Mouse (Mus musculus) yolk sac, embryonic 10.5 days (tissue): Measurements from ENCODE around the gene AC161166.1.
"Not testable (repeated sequence)": the region's sequence is repeated elsewhere in the genome, so short reads cannot be mapped to it uniquely, and the experiment has no call there.

ENCODE experiments used
- DNase-seq: peaks from one replicate; pipeline ENCODE4 v3.0.0-alpha.2; 2017; ENCODE audit warnings: low spot score

The AC161166.1 gene

DNA sequence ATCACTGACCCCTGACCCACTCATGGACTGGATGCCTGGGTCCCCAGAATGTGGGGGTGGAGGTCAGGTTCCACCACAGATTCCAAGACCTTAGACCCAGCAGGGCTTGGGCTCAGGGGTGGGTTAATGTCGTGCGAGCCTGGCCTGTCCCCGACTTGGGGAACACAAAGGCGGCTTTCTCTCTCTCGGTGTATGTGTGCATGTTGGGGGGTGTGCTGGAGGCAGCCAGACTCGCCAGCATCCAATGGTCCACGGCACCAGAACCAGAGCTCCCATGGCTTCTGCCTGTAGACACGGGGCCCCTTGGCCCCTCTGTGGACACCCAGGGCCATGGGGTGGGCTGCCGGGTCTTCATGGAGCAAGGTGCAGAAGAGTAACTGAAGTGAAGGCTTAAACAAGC, 26.8 kb downstream of the AC161166.1 start:
- no peak for DNase-seq

DNA sequence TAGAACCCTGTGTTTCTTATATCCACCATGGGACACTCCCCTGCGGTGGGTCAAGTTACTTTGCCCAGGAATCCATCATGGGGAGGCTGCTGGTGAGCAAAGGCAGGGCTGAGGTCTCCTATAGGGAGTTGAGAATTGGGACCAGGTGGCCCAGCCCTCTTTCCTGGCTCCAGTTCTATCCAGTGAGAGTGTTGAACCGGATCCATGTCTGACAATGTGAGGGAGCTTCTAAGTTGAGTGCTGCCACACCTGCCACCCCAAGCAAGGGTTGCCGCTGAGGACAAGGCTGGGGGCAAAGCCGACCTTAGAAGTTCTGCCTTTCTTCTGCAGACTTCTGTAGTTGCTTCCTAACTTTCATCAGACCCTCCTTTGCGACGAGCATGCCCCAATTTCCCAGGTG, 29.0 kb downstream of the AC161166.1 start:
- DNase-seq, result not testable (repeated sequence)

DNA sequence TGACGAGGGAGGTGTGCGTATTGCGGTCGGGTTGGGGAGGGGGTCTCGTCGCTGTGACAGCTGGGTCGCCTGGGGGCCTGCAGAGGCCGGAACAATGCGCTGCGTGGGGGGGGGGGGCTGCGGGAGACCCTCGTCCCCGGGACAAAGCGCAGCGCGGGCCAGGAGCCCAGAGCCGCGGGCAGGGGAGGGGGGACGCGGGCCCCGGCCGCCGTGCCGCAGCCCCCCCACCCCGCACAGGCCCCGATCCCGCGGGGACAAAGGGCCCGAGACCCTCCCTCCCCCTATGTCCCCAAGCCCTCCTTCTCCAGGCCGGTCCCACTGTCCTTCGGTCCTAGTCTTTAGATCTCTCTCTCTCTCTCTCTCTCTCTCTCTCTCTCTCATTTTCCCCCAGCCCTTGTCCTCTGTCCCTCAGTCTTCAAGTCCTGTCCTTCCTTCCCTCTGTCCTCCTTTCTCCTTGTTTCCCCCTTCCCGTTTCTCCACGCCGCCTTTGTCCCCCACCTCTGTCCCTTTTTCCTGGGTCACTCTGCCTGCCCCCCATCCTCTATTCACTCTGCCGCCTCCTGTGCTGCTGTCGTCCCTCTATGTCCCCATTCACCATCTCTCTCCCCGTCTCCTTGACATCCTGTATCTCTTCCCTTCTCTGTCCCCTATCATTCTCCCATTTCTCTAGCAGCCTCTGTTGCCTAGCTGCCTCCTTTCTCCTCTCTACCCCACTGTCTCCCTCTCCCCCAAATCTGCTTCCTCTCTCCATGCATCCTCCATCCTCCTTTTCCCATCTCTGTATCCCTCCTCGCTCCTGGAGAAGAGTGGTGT, 29.8 kb downstream of the AC161166.1 start:
- no peak for DNase-seq

DNA sequence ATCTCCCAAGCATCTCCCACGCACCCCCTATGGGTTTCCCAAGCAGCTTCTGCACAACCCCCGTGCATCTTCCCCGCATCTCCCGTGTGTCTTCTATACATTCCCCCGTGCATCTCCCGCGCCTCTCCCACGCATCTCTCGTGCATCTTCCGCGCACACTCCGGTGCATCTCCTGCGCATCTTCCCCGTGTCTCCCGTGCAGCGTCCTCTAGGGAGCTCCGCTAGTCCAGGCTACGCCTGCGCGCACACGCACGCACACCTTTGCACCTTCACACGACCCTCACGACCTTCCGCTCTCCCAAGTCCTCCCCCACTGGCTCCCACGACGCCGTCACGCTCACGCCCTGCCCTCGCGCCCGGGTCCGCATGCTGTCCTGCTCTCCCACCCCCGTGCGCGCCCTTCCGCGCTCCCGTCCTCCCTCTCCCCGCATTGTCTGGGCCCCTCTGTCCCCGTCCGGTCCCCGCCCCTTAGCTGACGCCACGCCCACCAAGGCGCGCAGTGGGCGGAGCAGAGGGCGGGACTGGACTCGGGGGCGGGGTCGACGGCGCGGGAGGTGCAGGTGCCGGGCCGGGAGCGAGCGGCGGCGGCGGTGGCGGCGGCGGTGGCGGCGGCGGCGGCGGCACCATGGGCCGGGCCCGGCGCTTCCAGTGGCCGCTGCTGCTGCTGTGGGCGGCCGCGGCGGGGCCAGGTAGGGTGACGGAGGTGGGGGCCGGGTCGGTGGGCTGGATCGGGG, 30.6 kb downstream of the AC161166.1 start, which contains the start of gene Cadm4:
TSS of gene Cadm4 (plus strand) at position 550 of the 734 bp plus-strand sequence.
- DNase-seq, result peak; percentile 85

DNA sequence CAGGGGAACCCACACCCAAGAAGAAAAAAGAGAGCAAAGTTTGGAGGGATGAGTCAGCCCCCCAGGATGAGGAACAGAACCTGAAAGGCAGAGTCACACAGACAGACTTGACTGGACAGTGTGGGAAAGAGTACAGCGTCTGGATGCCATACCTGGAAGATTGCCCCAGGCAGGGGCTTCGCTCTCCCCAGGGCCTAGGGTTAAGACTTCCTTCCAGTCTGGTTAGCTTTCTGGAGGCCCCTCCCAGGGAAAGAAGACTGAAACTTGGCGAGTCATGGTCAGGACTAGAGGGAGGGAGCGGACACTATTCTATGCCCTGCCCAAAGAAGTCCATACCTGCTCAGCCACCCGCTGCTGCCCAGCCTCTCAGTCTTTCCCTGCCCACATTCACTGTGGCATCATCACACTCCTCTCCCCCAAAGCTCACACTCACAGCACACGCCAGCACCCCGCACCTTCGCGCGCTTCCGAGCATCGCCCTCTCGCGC, 31.2 kb downstream of the AC161166.1 start:
- no peak for DNase-seq

DNA sequence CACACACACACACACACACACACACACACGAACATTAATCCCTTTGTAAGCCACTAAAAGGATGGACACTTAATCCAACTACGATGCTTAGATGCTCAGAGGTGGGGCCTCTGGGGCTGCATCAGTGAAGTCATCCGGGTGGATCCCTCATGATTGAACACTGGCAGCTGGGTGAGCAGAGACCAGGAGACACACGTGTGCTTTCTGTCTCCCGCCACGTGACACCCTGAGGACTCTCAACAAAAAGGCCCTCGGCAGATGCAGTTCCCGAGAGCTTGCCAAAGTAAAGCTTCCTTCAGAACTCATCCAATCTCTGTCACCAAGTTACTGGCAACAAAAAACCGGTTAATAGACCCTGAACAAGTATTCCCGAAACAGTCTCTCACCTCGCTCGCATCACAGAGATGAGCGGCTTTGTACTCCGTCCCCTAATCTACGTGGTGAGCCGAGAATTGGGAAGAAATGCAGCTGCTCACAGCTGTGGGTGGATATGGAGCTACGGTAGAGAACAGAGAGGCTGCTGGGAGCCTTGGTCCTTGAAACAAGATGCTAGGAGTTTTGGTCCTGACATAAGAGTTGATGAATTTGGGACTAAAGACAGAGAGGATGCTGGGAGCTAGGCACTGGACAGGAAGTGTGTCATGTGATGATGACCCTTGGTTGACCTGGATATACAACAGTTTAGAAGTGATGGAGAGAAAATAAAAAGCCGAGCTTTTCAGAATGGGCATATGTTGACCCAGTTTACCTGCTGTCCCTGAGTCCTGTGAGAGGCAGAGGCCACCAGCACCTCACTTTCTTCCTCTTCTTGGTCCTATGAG, 31.9 kb downstream of the AC161166.1 start:
- DNase-seq, result no peak

DNA sequence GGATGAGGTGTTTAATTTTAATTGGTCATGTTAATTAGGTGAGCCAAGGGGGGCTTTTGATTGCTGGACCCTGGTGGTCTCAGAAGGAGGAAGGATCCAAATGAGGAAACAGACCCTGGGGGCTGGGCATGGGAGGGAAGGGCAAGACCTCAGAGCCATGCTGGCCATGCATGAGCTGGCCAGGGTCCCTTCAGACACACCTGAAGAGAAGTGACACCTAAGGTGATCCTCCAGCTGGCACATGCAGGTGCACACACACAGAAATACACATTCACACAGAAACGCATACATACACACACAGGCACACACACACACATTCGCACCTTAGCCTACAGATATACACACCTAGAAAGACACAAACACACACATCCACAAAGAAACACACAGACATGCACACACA, 32.6 kb downstream of the AC161166.1 start:
- DNase-seq, result no peak

DNA sequence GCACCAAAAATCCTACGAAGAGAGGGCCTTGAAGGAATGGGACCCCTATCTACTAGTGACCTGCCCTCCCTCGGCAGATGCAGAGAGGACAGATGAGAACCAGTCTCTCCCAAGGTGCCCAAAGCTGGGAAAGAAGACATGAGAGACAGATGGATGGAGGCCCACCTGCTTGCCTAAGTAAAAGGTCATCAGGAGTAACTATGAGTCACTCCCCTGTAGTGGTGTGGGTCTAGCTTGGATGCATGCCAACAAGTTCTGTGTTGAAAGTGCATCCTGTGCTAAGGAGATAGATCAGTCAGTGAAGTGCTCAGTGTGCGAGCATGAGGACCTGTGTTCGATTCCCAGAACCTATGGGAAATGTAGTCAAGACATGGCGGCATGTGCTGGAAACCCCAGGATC, 33.3 kb downstream of the AC161166.1 start:
- no peak for DNase-seq

DNA sequence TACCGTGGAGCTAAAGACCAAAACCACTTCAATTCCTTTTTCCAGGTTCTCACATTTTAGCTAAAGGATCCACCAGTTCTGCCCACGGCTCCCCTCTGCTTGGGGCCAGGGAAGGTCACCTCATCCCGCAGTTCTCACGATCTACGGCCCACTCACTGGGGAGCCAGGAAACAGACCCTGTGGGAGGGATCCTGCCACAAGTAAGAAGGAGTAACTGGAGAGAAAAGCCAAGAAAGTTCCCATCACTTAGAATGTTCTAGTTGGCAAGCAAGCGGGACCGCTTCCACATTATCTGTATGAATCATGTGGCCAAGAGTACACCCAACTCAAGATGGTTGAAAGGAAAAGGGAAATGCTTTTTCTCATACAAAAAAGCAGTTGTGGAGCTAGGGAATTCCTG, 35.4 kb downstream of the AC161166.1 start:
- DNase-seq, result no peak

DNA sequence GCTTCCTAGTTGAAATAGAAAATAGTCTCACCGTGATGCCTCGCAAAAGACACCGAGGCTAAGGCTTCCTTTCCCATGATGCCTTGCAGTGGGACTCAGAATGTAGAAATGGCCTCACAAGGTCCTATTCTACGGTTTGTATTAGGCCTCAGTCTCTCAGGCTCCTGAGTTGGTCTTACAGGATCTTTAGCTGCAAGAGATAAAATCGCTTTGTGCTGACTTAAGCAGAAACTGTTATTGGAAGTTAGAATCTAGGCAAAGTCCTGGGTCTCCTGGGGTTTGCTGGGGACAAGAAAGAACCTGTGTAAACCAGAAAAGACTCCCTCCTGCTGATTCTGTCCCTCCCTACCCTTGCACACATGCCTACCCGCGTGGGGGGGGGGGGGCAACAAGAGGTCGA, 35.9 kb downstream of the AC161166.1 start:
- DNase-seq, result no peak

DNA sequence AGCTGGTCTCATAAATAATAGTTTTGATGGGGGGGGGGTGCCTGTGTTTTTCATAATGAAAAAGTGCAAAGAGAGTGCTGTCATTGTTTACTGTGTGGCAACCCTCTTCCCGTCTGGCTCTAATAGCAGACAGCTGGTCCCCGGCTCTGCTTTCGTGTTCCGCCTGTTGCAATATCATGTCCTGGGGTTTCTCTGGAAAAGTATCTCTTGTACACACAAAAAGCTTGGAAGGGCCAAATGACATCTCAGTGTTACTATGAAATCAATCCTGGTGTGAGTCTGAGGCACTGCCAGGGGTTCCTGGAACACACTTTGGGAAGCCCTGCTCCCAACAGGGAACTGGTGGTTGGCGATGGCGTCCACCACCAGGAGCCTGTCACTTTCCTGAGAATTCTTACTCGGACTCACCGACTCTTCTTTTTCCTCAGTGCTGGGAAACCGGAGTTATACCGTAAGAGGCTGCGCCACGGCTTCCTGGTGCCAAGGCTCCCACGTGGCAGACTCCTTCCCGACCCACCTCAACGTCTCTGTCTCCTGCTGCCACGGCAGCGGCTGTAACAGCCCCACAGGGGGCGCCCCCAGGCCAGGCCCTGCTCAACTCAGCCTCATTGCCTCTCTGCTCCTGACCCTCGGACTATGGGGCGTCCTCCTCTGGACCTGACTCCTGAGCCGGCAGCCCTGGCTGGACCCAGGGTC, 37.3 kb downstream of the AC161166.1 start:
- no peak for DNase-seq

DNA sequence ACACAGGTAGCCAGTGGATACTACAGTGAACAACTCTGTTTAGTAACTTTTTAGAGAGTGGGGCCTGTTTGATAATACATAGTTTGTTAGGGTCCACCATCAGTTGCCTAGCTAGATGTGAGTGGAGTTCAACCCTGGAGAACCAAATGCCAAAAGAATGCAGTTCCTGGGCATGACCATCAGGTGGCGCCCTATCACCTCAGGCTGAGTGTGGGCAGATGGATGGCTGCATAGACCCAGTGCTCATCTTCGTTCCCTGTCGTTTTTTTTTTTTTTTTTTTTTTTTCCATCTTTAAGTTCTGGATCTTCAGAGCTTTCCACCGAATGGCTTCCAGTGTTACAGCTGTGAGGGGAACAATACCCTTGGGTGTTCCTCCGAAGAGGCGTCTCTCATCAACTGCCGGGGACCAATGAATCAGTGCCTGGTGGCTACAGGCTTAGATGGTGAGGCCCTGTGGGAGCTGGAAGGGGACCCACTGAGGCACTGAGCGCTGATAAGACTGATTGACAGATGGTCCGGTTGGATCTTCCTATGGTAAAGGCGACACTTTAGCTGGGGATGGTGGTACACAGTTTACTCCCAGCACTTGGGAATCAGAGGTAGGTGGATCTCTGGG, 38.2 kb downstream of the AC161166.1 start:
- no peak for DNase-seq

DNA sequence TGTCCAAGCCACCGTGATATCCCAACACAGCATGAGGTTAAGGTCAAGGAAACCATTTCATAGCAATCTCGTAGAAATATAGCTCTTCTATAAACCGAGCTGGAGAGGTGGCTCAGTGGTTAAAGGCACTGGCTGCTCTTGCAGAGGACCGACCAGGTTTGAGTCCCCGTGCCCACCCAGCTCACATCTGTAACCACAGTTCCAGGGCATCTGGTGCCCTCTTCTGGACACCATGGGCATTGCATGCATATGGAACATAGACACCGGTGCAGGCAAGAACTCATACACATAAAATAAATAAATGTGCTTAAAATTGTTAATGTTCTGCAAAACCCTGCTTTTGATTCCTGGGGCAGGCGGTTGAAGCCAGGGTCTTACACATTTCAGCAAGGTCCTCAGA, 39.3 kb downstream of the AC161166.1 start:
- DNase-seq, result no peak

DNA sequence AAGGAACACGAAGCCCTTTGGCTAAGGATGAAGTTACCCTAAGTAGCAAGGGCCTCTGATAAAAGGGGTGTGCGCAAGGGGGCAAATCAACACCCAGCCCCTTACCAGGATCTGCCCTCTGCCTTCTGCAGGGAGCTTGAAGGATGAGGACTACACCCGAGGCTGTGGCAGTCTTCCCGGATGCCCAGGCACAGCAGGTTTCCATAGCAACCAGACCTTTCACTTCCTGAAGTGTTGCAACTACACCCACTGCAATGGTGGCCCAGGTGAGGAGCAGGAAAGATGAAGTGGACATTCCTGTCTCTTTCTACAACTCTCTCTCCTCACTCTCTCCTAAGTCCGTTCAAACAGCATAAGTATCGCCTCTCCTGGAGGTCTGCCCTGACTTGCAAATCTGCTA, 39.8 kb downstream of the AC161166.1 start:
- no peak for DNase-seq

DNA sequence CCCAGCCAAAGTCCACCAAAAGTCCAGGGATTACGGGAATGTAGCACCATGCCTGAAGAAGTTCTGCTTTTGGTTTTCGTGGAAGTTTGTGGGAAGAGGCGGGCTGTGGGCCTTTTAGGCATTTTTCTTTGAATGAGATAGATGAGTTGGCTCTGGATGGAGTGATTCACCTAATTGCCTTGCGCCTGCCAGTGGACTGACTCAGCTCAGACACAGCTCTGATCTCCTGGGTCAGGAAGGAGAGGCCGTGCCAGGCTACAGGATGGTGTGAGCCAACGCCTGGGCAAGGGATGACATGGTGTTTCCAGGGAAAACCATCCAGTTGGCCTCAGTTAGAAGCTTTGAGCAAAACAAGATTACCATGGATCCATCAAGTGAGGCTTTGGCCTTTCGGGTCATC, 41.9 kb downstream of the AC161166.1 start:
- no peak for DNase-seq

DNA sequence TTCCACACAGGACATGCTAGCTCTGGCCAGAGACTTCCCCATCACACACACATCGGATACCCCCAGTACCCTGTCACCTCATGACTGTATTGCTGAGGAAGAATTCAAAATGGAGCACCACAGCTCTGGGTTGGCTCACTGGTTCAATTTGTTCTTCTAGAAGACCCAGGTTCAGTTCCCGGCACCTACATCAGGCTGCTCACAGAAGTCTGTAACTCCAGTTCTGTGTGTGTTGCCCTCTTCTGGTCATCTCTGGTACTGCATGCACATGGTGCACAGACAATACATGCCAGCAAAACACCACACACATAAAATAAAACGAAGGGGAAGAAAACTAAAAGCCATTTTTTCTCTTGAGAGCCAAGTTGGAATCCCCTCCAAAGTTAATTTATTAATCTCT, 43.1 kb downstream of the AC161166.1 start:
- DNase-seq, result no peak

DNA sequence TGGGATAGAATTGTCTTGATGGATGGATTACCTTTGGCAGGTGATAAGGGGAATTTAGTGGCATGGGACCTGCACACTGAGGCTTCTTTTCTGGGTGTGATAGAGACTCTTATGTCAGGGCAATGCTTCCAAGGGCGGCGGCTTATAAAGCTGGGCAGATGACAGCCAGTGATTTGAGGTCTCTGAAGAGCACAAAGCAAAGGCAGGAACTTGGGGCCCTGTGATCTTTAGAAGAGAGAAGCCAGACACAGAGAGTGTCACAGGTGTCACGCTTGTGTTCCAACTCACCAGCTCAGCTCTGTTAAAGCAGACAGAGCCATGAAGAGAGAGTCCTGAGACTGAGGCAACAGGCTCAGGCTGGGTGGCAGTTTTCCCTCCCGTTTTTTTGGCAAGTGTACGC, 44.4 kb downstream of the AC161166.1 start:
- no peak for DNase-seq

DNA sequence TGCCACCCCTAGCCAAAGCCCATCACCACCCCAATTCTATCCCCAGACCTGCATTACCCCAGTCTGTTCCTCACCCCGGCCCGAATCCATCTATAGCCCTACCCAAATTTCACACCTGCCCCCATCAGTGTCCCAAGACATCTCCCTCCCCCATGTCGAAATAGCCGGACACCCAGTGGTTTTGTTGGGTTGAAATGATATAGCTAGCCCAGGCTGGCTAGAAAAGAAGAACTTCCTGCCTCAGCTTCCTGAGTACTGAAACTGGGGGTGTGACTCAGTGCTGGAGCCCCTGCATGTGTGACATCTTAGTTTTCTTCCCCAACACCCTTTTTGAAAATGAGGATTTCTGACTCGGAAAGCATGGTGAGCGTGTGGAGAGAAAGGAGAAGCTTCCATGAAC, 45.4 kb downstream of the AC161166.1 start:
- DNase-seq, result no peak

DNA sequence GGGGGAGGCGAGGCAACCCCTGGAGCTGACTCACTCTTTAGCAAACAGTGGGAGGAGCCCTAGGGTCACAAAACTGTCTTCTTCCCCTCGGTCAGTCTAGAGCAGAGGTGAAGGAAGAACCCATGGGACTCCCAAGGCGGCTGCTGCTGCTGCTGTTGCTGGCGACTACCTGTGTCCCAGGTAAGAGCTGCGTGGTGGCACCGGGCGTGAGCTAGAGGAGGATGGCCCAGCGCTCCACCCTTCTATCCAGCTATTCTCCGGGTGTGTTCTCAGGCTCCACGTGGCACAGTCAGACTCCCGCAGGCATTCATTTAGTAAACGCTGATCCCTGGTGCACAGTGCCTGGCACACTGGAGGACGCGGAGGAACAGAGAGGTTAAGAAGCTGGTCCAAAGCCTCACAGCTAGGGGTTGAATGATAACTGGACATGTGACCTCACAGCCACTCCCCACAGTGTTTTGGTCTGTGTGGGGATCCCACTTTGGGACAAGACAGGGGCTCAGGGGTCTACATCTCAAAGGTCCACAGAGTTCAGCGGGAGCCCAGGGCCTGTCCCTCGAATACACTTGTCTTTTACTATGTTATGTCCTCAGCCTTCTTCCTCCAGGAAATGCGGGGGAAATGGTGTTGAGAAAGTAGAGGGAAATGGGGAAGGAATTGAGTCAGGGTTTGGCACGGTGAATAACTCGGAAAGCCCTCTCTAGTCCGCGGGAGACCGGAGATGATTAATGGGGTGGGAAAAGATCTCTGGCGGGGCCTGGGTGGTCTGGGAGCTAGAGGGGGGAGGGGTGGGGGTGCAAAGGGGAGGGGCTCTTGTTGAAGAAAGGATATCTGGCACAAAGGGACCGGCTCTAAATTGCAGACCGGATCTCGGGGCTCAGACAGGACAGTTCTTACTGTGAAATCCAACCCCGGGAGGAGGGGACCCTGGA, 49.6 kb downstream of the AC161166.1 start, which contains the start of gene Plaur:
TSS of gene Plaur (plus strand) at position 97 of the 932 bp plus-strand sequence.
- peak; percentile 77 for DNase-seq
